Mouse (Mus musculus) MEL (cell line): ENCODE measurements at regions not wholly inside any gene's neighbourhood (a gene's known extent, or its start where the extent isn't known, plus 50 kb on each side); places are given as distances from the start of the nearest gene placed in this dataset.

ENCODE experiments used
- DNase-seq: peaks from one replicate; pipeline ENCODE4 v3.0.0; 2011; ENCODE audit warnings: low read depth, low spot score
- H3K27ac ChIP-seq: 2 replicates; pipeline ENCODE4 v1.5.1; 2012; ENCODE audit warnings: low read depth, mild to moderate bottlenecking, control low read depth, low read length, moderate library complexity; ENCODE audit not compliant: control insufficient read depth
- H3K27me3 ChIP-seq, 2 experiments: fragments of 150-350 bp in 1 of 2; sonication (generic) in 1 of 2; 2 replicates each; pipeline ENCODE4 v1.6.1; 2012; ENCODE audit warnings: low read length in 2 of 2, mild to moderate bottlenecking in 2 of 2, improper control_type of control experiment in 1 of 2, moderate library complexity in 1 of 2; ENCODE audit not compliant: insufficient read depth in 2 of 2, control insufficient read depth in 1 of 2
- H3K36me3 ChIP-seq, 2 experiments: 2 replicates each; pipeline ENCODE4 v1.6.1; 2012 to 2014; ENCODE audit warnings: low read length in 2 of 2, improper control_type of control experiment in 1 of 2, inconsistent platforms in 1 of 2, mild to moderate bottlenecking in 1 of 2; ENCODE audit not compliant: insufficient read depth in 2 of 2, control insufficient read depth in 1 of 2
- H3K4me1 ChIP-seq, 2 experiments: fragments of 150-350 bp in 1 of 2; sonication (generic) in 1 of 2; 2 replicates each; pipeline ENCODE4 v1.6.1; 2012; ENCODE audit warnings: low read length in 2 of 2, improper control_type of control experiment in 1 of 2, mild to moderate bottlenecking in 1 of 2; ENCODE audit not compliant: insufficient read depth in 2 of 2, control insufficient read depth in 1 of 2
- H3K4me3 ChIP-seq, 2 experiments: fragments of 150-350 bp in 1 of 2; sonication (generic) in 1 of 2; 2 replicates each; pipeline ENCODE4 v1.5.1; 2012; ENCODE audit warnings: low read depth in 2 of 2, low read length in 2 of 2, mild to moderate bottlenecking in 2 of 2, moderate library complexity in 2 of 2, control low read depth in 1 of 2, improper control_type of control experiment in 1 of 2; ENCODE audit not compliant: control insufficient read depth in 1 of 2, insufficient read depth in 1 of 2
- H3K79me2 ChIP-seq: 2 replicates; pipeline ENCODE4 v1.6.1; 2012; ENCODE audit warnings: mild to moderate bottlenecking, low read length, moderate library complexity; ENCODE audit not compliant: control insufficient read depth, poor library complexity, insufficient read depth
- H3K9ac ChIP-seq: 2 replicates; pipeline ENCODE4 v1.6.1; 2012; ENCODE audit warnings: low read depth, mild to moderate bottlenecking, control low read depth, low read length, moderate library complexity; ENCODE audit not compliant: control insufficient read depth, poor library complexity, severe bottlenecking
- H3K9me3 ChIP-seq: fragments of 150-350 bp; sonication (generic); replicated peaks from 2 replicates; pipeline ENCODE4 v1.6.1; 2012; ENCODE audit warnings: mild to moderate bottlenecking, low read length, improper control_type of control experiment, moderate library complexity; ENCODE audit not compliant: insufficient read depth
- CHD1 ChIP-seq: IDR thresholded peaks from 2 replicates; pipeline ENCODE4 v1.6.1; 2012; ENCODE audit warnings: low read depth, mild to moderate bottlenecking, inconsistent platforms, low read length, improper control_type of control experiment
- CHD2 ChIP-seq: IDR thresholded peaks from 2 replicates; pipeline ENCODE4 v1.6.1; 2011; ENCODE audit warnings: low read length, improper control_type of control experiment
- CTCF ChIP-seq, 3 experiments: IDR thresholded peaks in 2 of 3; conservative IDR thresholded peaks in 1 of 3; 2 replicates each; pipeline ENCODE4 v1.5.1; 2011 to 2012; ENCODE audit warnings: low read length in 3 of 3, low read depth in 2 of 3, mild to moderate bottlenecking in 2 of 3, improper control_type of control experiment in 1 of 3, inconsistent platforms in 1 of 3, mixed read lengths in 1 of 3, moderate library complexity in 1 of 3; ENCODE audit not compliant: control insufficient read depth in 1 of 3, insufficient read depth in 1 of 3, poor library complexity in 1 of 3, severe bottlenecking in 1 of 3
- EP300 ChIP-seq, 2 experiments: IDR thresholded peaks; 2 replicates each; pipeline ENCODE4 v1.6.1; 2011; ENCODE audit warnings: improper control_type of control experiment in 2 of 2, low read length in 2 of 2, low read depth in 1 of 2, mild to moderate bottlenecking in 1 of 2
- ETS1 ChIP-seq: IDR thresholded peaks from 2 replicates; pipeline ENCODE4 v1.6.1; 2012; ENCODE audit warnings: low read depth, mild to moderate bottlenecking, inconsistent platforms, low read length, improper control_type of control experiment, moderate library complexity
- JUND ChIP-seq: IDR thresholded peaks from 2 replicates; pipeline ENCODE4 v1.6.1; 2011; ENCODE audit warnings: low read depth, mild to moderate bottlenecking, improper control_type of control experiment, low read length
- KAT2A ChIP-seq: conservative IDR thresholded peaks from 2 replicates; pipeline ENCODE4 v1.6.1; 2012; ENCODE audit warnings: low read depth, low read length, improper control_type of control experiment, inconsistent platforms
- MAX ChIP-seq: IDR thresholded peaks from 2 replicates; pipeline ENCODE4 v1.6.1; 2011; ENCODE audit warnings: low read length, improper control_type of control experiment
- MAZ ChIP-seq: IDR thresholded peaks from 2 replicates; pipeline ENCODE4 v1.6.1; 2012; ENCODE audit warnings: low read depth, mild to moderate bottlenecking, inconsistent platforms, low read length, improper control_type of control experiment
- MYC ChIP-seq: IDR thresholded peaks from 2 replicates; pipeline ENCODE4 v1.6.1; 2011; ENCODE audit warnings: low read depth, mild to moderate bottlenecking, low read length, improper control_type of control experiment, moderate library complexity
- NELFE ChIP-seq: IDR thresholded peaks from 2 replicates; pipeline ENCODE4 v1.6.1; 2011; ENCODE audit warnings: low read depth, low read length, improper control_type of control experiment
- NRF1 ChIP-seq: IDR thresholded peaks from 2 replicates; pipeline ENCODE4 v1.6.1; 2014; ENCODE audit warnings: low read depth, mild to moderate bottlenecking, inconsistent platforms, low read length, improper control_type of control experiment, moderate library complexity; ENCODE audit not compliant: poor library complexity, insufficient read depth, severe bottlenecking
- POLR2AphosphoS2 ChIP-seq: IDR thresholded peaks from 2 replicates; pipeline ENCODE4 v1.6.1; 2011; ENCODE audit warnings: low read length, improper control_type of control experiment
- POLR2AphosphoS5 ChIP-seq: IDR thresholded peaks from 2 replicates; pipeline ENCODE4 v1.6.1; 2012; ENCODE audit warnings: low read depth, borderline replicate concordance, mild to moderate bottlenecking, inconsistent platforms, low read length, moderate library complexity, mixed read lengths
- RAD21 ChIP-seq: IDR thresholded peaks from 2 replicates; pipeline ENCODE4 v1.6.1; 2011; ENCODE audit warnings: mild to moderate bottlenecking, low read depth, low read length, improper control_type of control experiment
- RCOR1 ChIP-seq: IDR thresholded peaks from 2 replicates; pipeline ENCODE4 v1.6.1; 2012; ENCODE audit warnings: low read depth, mild to moderate bottlenecking, inconsistent platforms, low read length, improper control_type of control experiment
- SMC3 ChIP-seq: IDR thresholded peaks from 2 replicates; pipeline ENCODE4 v1.6.1; 2011; ENCODE audit warnings: low read depth, low read length, improper control_type of control experiment
- TAL1 ChIP-seq: IDR thresholded peaks from 2 replicates; pipeline ENCODE4 v1.6.1; 2012; ENCODE audit warnings: mild to moderate bottlenecking, inconsistent platforms, low read length, moderate library complexity, mixed read lengths
- TBP ChIP-seq: IDR thresholded peaks from 2 replicates; pipeline ENCODE4 v1.8.0; 2011; ENCODE audit warnings: low read depth, low read length, improper control_type of control experiment
- TCF12 ChIP-seq: IDR thresholded peaks from 2 replicates; pipeline ENCODE4 v1.6.1; 2014; ENCODE audit warnings: low read depth, mild to moderate bottlenecking, inconsistent platforms, low read length, improper control_type of control experiment, moderate library complexity
- USF1 ChIP-seq: IDR thresholded peaks from 2 replicates; pipeline ENCODE4 v1.6.1; 2014; ENCODE audit warnings: low read depth, mild to moderate bottlenecking, inconsistent platforms, low read length, improper control_type of control experiment, moderate library complexity
- ZMIZ1 ChIP-seq: IDR thresholded peaks from 2 replicates; pipeline ENCODE4 v1.6.1; 2012; ENCODE audit warnings: low read depth, mild to moderate bottlenecking, inconsistent platforms, low read length, improper control_type of control experiment, moderate library complexity

DNA sequence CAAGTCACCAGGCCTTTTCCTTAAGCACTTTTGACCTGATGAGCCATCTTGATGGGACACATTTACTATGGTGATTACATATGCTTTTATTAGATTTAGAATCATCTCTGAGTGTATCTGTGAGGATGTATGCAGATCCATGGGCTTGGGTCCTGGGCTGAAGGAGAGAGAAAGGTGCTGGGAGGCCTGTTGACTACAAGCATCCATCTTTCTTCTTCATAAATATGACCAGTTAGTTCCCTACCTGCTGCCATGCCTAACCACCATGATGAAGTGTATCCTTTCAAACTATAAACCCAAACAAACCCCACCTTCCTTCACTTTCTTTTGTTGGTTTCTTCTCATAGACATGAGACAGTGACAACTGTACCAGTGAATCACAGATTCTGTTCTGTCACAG lies 492.2 kb upstream of the Klf4 start:
- Histone ChIP-seq H3K9ac (no peak overlapping the region), H3K27me3 (no peaks in the 10 kb centered on the region), H3K79me2 (no peaks in the 10 kb centered on the region), H3K27ac (no peak overlapping the region), H3K4me1 (no peaks in the 10 kb centered on the region)
- TF ChIP-seq SMC3 (no peak), RAD21 (no peak), MAZ (no peak), CHD1 (no peak), JUND (no peak), ETS1 (no peak), TBP (no peak), MYC (no peak), TAL1 (no peak), NELFE (no peak), ZMIZ1 (no peak), USF1 (no peak), NRF1 (no peak), TCF12 (no peak), CHD2 (no peak), EP300 (IDR thresholded peaks at IDR 0.05; ENCODE audit: low read depth in 1 of 2, low read length in 2 of 2) (no peak), KAT2A (no peak), MAX (no peak), CTCF (IDR thresholded peaks at IDR 0.05 in 2 of 3, conservative IDR thresholded peaks at IDR 0.05 in 1 of 3; ENCODE audit: control insufficient read depth in 1 of 3, insufficient read depth in 1 of 3, low read depth in 2 of 3, low read length in 3 of 3, poor library complexity in 1 of 3, severe bottlenecking in 1 of 3) (no peak), RCOR1 (no peak)
- TF ChIP-seq, all 39 proteins: peak for 0
- H3K36me3 ChIP-seq = no peaks in the 10 kb centered on the region
- H3K4me3 ChIP-seq = no peak overlapping the region
- DNase-seq = no peak
- no peaks in the 10 kb centered on the region for H3K9me3 ChIP-seq

DNA sequence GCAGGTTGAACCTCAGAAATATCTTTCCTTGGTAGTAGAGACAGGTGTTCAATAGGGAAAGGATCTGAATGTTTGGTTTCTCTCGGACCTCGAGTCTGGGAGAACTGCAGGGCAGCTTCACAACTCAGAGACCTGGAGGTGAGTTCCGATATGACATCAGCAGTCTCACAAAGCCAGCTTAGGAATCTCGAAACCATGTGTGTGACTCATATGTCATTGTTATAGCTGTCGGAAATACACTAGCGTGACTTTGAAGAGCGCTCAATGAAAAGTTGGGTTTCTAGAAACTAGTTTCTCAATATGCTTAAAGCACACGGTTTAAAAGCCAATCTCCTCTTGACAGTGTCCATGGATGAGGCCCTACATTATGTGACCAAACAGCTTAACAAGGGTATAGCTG lies 485.9 kb upstream of the Klf4 start:
- Histone ChIP-seq H3K27ac (no peak overlapping the region), H3K79me2 (no peaks in the 10 kb centered on the region), H3K36me3 (no peaks in the 10 kb centered on the region), H3K4me1 (no peaks in the 10 kb centered on the region), H3K4me3 (no peak overlapping the region), H3K27me3 (no peaks in the 10 kb centered on the region), H3K9ac (no peak overlapping the region), H3K9me3 (no peaks in the 10 kb centered on the region; the same call in 1 of the 2 replicates)
- TF ChIP-seq POLR2AphosphoS5 (no peak), POLR2AphosphoS2 (no peak), TCF12 (no peak)
- no peak for DNase-seq
